Comparison of ENCODE assay signal across 13 mouse cellular contexts in genomic region chr7:25004806-25005205, GRCm38 (mm10). TPM values are rescaled to one million over a fixed set of nuclear protein-coding genes. Genes with fewer than 3 reads are reported as not detected.
DNase-seq lines count a peak whose midpoint lies in the region; ATAC-seq and TF ChIP-seq lines count a peak whose summit lies in the region.
"Had no signal": no experiment of that assay in that cellular context is flagged by ENCODE, and none has a peak within 500 bp of the region (broad histone marks: within the 10 kb centered on the region; RNA-seq: fewer than 3 reads in every experiment).

No protein-coding gene starts in this region.

- peaks cover 9% of the 10 kb centered on the region for H3K36me3 ChIP-seq in forebrain, postnatal 0 days (ENCODE audit: insufficient read depth)
- H3K36me3 ChIP-seq in midbrain, embryonic 14.5 days (ENCODE audit: control insufficient read depth, insufficient read depth, low read length): peaks cover 19% of the 10 kb centered on the region

- no peak for ATAC-seq in forebrain, postnatal 0 days
- ATAC-seq in midbrain, embryonic 14.5 days (ENCODE audit: low FRiP score, low TSS enrichment): no peak

- H3K27me3 ChIP-seq in forebrain, postnatal 0 days (ENCODE audit: insufficient read depth, low read length): no peaks in the 10 kb centered on the region
- no peaks in the 10 kb centered on the region for H3K27me3 ChIP-seq in midbrain, embryonic 14.5 days (ENCODE audit: control insufficient read depth, insufficient read depth, low read length)

- WGBS in forebrain, postnatal 0 days: 28% methylated on average over 7 of the region's 9 CpGs
- 30% methylated on average over 7 of the region's 9 CpGs for WGBS in midbrain, embryonic 14.5 days
- WGBS in lung, adult 2 months: 29% methylated on average over 8 of the region's 9 CpGs

- peaks cover 46% of the 10 kb centered on the region for H3K4me1 ChIP-seq in forebrain, postnatal 0 days (ENCODE audit: insufficient read depth)
- peaks cover 62% of the 10 kb centered on the region for H3K4me1 ChIP-seq in midbrain, embryonic 14.5 days (ENCODE audit: control insufficient read depth, insufficient read depth, low read length)
- H3K4me1 ChIP-seq in lung, adult 2 months (ENCODE audit: control insufficient read depth, insufficient read depth, low read length): no peaks in the 10 kb centered on the region

- peak overlapping the region; percentile 72 for H3K4me2 ChIP-seq in forebrain, postnatal 0 days (ENCODE audit: low read depth)
- H3K4me2 ChIP-seq in midbrain, embryonic 14.5 days (ENCODE audit: low read length): peak overlapping the region; percentile 61

- TF ChIP-seq CTCF in forebrain, postnatal 0 days (IDR thresholded peaks at IDR 0.05; ENCODE audit: low read depth): no peak
- no peak for TF ChIP-seq CTCF in lung, adult 2 months (IDR thresholded peaks at IDR 0.05; ENCODE audit: insufficient read depth, low read length)

- peak overlapping the region; percentile 84 for H3K4me3 ChIP-seq in forebrain, postnatal 0 days (ENCODE audit: low read depth, low read length)
- H3K4me3 ChIP-seq in midbrain, embryonic 14.5 days (replicated peaks; ENCODE audit: low read depth, low read length): peak overlapping the region; percentile 83
- no peak overlapping the region for H3K4me3 ChIP-seq in lung, adult 2 months (replicated peaks; ENCODE audit: extremely low read depth, low read depth, low read length)

- DNase-seq in layer of hippocampus, adult 9-11 months: peak; percentile 64
- DNase-seq in layer of hippocampus, adult 11-12 months (ENCODE audit: low spot score): no peak
- peak; percentile 59 to 69 for DNase-seq in cerebellum, postnatal 14 days
- peak; percentile 18 for DNase-seq in forebrain, postnatal 0 days
- peak; percentile 43 for DNase-seq in midbrain, embryonic 14.5 days
- DNase-seq in layer of hippocampus, postnatal 14 days (ENCODE audit: low spot score in 2 of 2): no peak
- no peak for DNase-seq in lung, adult 2 months
- no peak for DNase-seq in ovary, postnatal 10 days (ENCODE audit: low spot score)
- DNase-seq: gastrocnemius, postnatal 14 days; kidney, postnatal 36 days; thymus, adult 18-20 months had no signal

- H3K27ac ChIP-seq in forebrain, postnatal 0 days (ENCODE audit: low read depth, low read length): peak overlapping the region; percentile 96
- H3K27ac ChIP-seq in midbrain, embryonic 14.5 days (replicated peaks; ENCODE audit: low read depth, low read length): peak overlapping the region; percentile 98
- H3K27ac ChIP-seq: liver, embryonic 14.5 days had no signal

- H3K9me3 ChIP-seq in forebrain, postnatal 0 days (ENCODE audit: low read length): no peaks in the 10 kb centered on the region
- H3K9me3 ChIP-seq in midbrain, embryonic 14.5 days (ENCODE audit: control insufficient read depth, low read length): no peaks in the 10 kb centered on the region
- H3K9me3 ChIP-seq: G1E had no signal

- H3K9ac ChIP-seq in forebrain, postnatal 0 days: peak overlapping the region; percentile 98
- peak overlapping the region; percentile 97 for H3K9ac ChIP-seq in midbrain, embryonic 14.5 days (replicated peaks; ENCODE audit: low read length)
- H3K9ac ChIP-seq: liver, embryonic 14.5 days had no signal

- no peak for TF ChIP-seq POLR2A in lung, adult 2 months (IDR thresholded peaks at IDR 0.05; ENCODE audit: borderline replicate concordance, extremely low read depth, low read depth, low read length)

RNA-seq across cellular contexts. Expression of gene Atp1a3, which starts 1.0 kb away (rescaled TPM):
- total RNA-seq in forebrain, postnatal 0 days (2014; rRNA removed): 204 and 256 TPM in 2 replicates
- polyA plus RNA-seq in forebrain, postnatal 0 days (2015; fragmentation: Nextera tagmentation; extraction: Ambion mirVana): 432 and 535 TPM in 2 replicates
- 284 and 337 TPM in 2 replicates for polyA plus RNA-seq in midbrain, embryonic 14.5 days (2014; fragmentation: Nextera tagmentation; extraction: Ambion mirVana)
- 1,000 to 10,000 TPM; 2,620 to 2,738 TPM for total RNA-seq in layer of hippocampus, postnatal 14 days (2021)
- 4.8 and 7.1 TPM in 2 replicates for polyA plus RNA-seq in lung, adult 2 months (2012; rRNA removed)

RNA-seq across cellular contexts. Expression of gene Rabac1, which starts 32.3 kb away (rescaled TPM):
- 359 and 362 TPM in 2 replicates for total RNA-seq in forebrain, postnatal 0 days (2014; rRNA removed)
- 393 and 448 TPM in 2 replicates for polyA plus RNA-seq in forebrain, postnatal 0 days (2015; fragmentation: Nextera tagmentation; extraction: Ambion mirVana)
- 234 and 311 TPM in 2 replicates for polyA plus RNA-seq in midbrain, embryonic 14.5 days (2014; fragmentation: Nextera tagmentation; extraction: Ambion mirVana)
- 100 to 1,000 TPM; 262 to 275 TPM for total RNA-seq in layer of hippocampus, postnatal 14 days (2021)
- 806 and 948 TPM in 2 replicates for polyA plus RNA-seq in lung, adult 2 months (2012; rRNA removed)

Comparison
In these comparisons a context has a peak if more than half of its experiments do, and no peak if none do; other contexts are left out.
1. DNase-seq: peak in layer of hippocampus, adult 9-11 months (single experiment), cerebellum, postnatal 14 days (2 of 2), forebrain, postnatal 0 days (single experiment) and midbrain, embryonic 14.5 days (single experiment); none in layer of hippocampus, adult 11-12 months (single experiment), layer of hippocampus, postnatal 14 days (0 of 2), lung, adult 2 months (single experiment) and ovary, postnatal 10 days (single experiment).
2. RNA of gene Atp1a3, which starts 1.0 kb away (polyA plus RNA-seq): 432 to 535 TPM in forebrain, postnatal 0 days and 284 to 337 TPM in midbrain, embryonic 14.5 days; 4.8 to 7.1 TPM in lung, adult 2 months; every median in the first group is over 10 times any median in the second.